Mouse (Mus musculus): Measurements from ENCODE around the gene Olfr1156.

GRCm38 (mm10) chr2:87905066-87905465 lies 47.8 kb downstream of the Olfr1156 start, which contains the start of gene Olfr1154:
- no peak for TF ChIP-seq GATA1 (IDR thresholded peaks at IDR 0.05; ENCODE audit: borderline replicate concordance, low read length)
- TF ChIP-seq FLI1 (IDR thresholded peaks at IDR 0.05; ENCODE audit: low read length): no peak

Measured in megakaryocyte, embryonic 14.5 days (primary cell).